Mouse (Mus musculus) liver, embryonic 15.5 days (tissue): ENCODE results near the gene Dpy19l1. TPM values are rescaled to one million over a fixed set of nuclear protein-coding genes. Genes with fewer than 3 reads are reported as not detected.
A peak's percentile ranks its signal among the peaks of the same experiment; 100 is the strongest.

Experiments
- ATAC-seq: fragments of 200-750 bp; cut with Nextera tagmentation; 2 replicates; pipeline ENCODE4 v1.8.0; 2017; ENCODE audit warnings: moderate number of reproducible peaks, mild to moderate bottlenecking, moderate library complexity; ENCODE audit not compliant: insufficient read depth
- H3K27ac ChIP-seq: fragments of 300-500 bp; sonication (generic); replicated peaks from 2 replicates; pipeline ENCODE4 v1.5.1; 2015; ENCODE audit warnings: mild to moderate bottlenecking, inconsistent platforms
- H3K27me3 ChIP-seq: fragments of 300-500 bp; sonication (generic); 2 replicates; pipeline ENCODE4 v1.6.1; 2015; ENCODE audit warnings: mild to moderate bottlenecking, inconsistent platforms
- H3K36me3 ChIP-seq: fragments of 300-500 bp; sonication (generic); replicated peaks from 2 replicates; pipeline ENCODE4 v1.6.1; 2015; ENCODE audit warnings: moderate library complexity, mild to moderate bottlenecking, inconsistent platforms
- H3K4me1 ChIP-seq: fragments of 300-500 bp; sonication (generic); replicated peaks from 2 replicates; pipeline ENCODE4 v1.6.1; 2015; ENCODE audit warnings: inconsistent platforms
- H3K4me2 ChIP-seq: fragments of 300-500 bp; sonication (generic); 2 replicates; pipeline ENCODE4 v1.6.1; 2015; ENCODE audit warnings: moderate library complexity, mild to moderate bottlenecking, inconsistent platforms
- H3K4me3 ChIP-seq: fragments of 300-500 bp; sonication (generic); replicated peaks from 2 replicates; pipeline ENCODE4 v1.5.1; 2015; ENCODE audit warnings: mild to moderate bottlenecking, inconsistent platforms
- H3K9ac ChIP-seq: fragments of 300-500 bp; sonication (generic); 2 replicates; pipeline ENCODE4 v1.6.1; 2015; ENCODE audit warnings: moderate library complexity, mild to moderate bottlenecking, inconsistent platforms
- H3K9me3 ChIP-seq: fragments of 300-500 bp; sonication (generic); replicated peaks from 2 replicates; pipeline ENCODE4 v1.6.1; 2016; ENCODE audit warnings: inconsistent platforms
- WGBS: fragments of 180-500 bp; shearing (Covaris S2); methylation state at CpG from one replicate; pipeline ENCODE4 v1.1.7; 2015; ENCODE audit warnings: mixed read lengths; ENCODE audit not compliant: insufficient replicate concordance; 5-methylcytosine and 5-hydroxymethylcytosine counted together
- polyA plus RNA-seq: library from polyadenylated mRNA; unstranded; fragments of >200 nt; fragmentation: Nextera tagmentation; extraction: Ambion mirVana; gene quantifications from 2 replicates; pipeline ENCODE4 v1.2.1, GENCODE M21; 2015

Dpy19l1 gene
- polyA plus RNA-seq, 1 experiment from 2014 or later = 12.3 TPM

- Histone ChIP-seq H3K27ac (no peak overlapping the region; the same call in 1 of the 2 replicates), H3K9ac (no peak overlapping the region), H3K9me3 (no peaks in the 10 kb centered on the region), H3K36me3 (0 out of 2 replicates have a peak, but pooled peaks cover 9% of the 10 kb centered on the region), H3K4me3 (no peak overlapping the region), H3K4me1 (peaks cover 43% of the 10 kb centered on the region), H3K27me3 (no peaks in the 10 kb centered on the region), H3K4me2 (no peak overlapping the region)
- 49% methylated on average over 2 of the region's 2 CpGs for WGBS
- no peak for ATAC-seq
Observed at GRCm38 (mm10) chr9:24504381-24504780, 1.4 kb upstream of the Dpy19l1 start.

- peak overlapping the region; percentile 75 for H3K9ac ChIP-seq
- peaks cover 49% of the 10 kb centered on the region for H3K4me1 ChIP-seq
- H3K27me3 ChIP-seq = no peaks in the 10 kb centered on the region
- H3K27ac ChIP-seq = peak overlapping the region; percentile 82
- ATAC-seq = no peak
- H3K9me3 ChIP-seq = no peaks in the 10 kb centered on the region
- 0 out of 2 replicates have a peak, but pooled peaks cover 10% of the 10 kb centered on the region for H3K36me3 ChIP-seq
- 10% methylated on average over 5 of the region's 5 CpGs for WGBS
- peak overlapping the region; percentile 87 for H3K4me3 ChIP-seq
- H3K4me2 ChIP-seq = peak overlapping the region; percentile 84
Observed at GRCm38 (mm10) chr9:24503858-24504219, 899 bp upstream of the Dpy19l1 start.

DNA sequence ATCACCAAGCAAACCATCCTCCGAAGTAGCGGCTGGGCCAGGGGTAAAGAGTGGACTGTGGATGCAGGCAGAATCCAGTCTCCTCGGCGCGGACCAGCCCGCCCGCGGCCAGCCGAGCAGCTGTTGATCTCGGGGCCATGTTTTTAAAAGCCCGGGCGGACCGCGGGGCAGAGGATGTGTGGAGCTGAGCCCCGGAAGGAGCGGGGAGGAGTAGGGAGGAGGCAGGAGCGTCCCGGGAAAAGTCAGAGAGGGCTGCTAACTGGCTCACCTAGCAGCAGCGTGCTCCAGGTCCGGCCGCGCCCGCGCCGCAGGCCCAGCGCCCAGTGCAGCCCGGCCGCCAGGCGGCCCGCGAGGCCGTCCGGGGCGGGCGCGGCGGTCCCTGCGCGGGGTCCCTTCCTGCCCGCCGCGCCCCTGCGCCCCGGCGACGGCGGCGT is 352 bp downstream of the Dpy19l1 start:
- peak overlapping the region; percentile 93 for H3K27ac ChIP-seq
- peaks cover 61% of the 10 kb centered on the region for H3K4me1 ChIP-seq
- H3K36me3 ChIP-seq = 0 out of 2 replicates have a peak, but pooled peaks cover 10% of the 10 kb centered on the region
- peak overlapping the region; percentile 87 for H3K4me3 ChIP-seq
- H3K27me3 ChIP-seq = no peaks in the 10 kb centered on the region
- no peaks in the 10 kb centered on the region for H3K9me3 ChIP-seq
- under 1% methylated on average over 44 of the region's 48 CpGs for WGBS
- H3K9ac ChIP-seq = peak overlapping the region; percentile 90
- H3K4me2 ChIP-seq = peak overlapping the region; percentile 84
- peak; percentile 79 for ATAC-seq

- H3K4me1 ChIP-seq = peaks cover 70% of the 10 kb centered on the region
- 0 out of 2 replicates have a peak, but pooled peaks cover 10% of the 10 kb centered on the region for H3K36me3 ChIP-seq
- peak overlapping the region; percentile 90 for H3K9ac ChIP-seq
- ATAC-seq = no peak
- H3K4me2 ChIP-seq = peak overlapping the region; percentile 84
- H3K27me3 ChIP-seq = no peaks in the 10 kb centered on the region
- peak overlapping the region; percentile 87 for H3K4me3 ChIP-seq
- H3K27ac ChIP-seq = peak overlapping the region; percentile 93; the same call in 1 of the 2 replicates
- H3K9me3 ChIP-seq = no peaks in the 10 kb centered on the region
- 33% methylated on average over 2 of the region's 2 CpGs for WGBS
Observed at GRCm38 (mm10) chr9:24501618-24502017, 1.3 kb downstream of the Dpy19l1 start.

DNA sequence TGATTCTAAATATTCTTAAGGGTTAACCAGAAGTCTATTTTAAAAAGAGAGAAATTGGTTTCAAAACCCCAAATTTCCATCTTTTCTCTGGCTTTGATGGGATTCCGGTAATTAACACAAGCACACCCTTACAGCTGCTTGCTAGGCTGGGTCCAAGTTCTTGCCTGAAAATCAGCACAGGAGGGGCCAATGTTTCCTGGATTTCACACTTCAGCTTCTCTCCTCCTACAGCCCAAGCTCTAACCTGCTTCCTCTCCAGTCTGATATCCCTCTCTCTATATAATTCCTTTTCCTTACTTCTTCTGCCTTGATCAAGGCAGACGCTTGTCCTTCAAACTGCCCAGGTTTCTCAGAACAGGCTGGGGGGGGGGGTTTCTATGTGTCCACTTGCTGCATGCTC is 6.7 kb downstream of the Dpy19l1 start:
- 79% methylated on average over 2 of the region's 2 CpGs for WGBS
- H3K36me3 ChIP-seq = 0 out of 2 replicates have a peak, but pooled peaks cover 10% of the 10 kb centered on the region

DNA sequence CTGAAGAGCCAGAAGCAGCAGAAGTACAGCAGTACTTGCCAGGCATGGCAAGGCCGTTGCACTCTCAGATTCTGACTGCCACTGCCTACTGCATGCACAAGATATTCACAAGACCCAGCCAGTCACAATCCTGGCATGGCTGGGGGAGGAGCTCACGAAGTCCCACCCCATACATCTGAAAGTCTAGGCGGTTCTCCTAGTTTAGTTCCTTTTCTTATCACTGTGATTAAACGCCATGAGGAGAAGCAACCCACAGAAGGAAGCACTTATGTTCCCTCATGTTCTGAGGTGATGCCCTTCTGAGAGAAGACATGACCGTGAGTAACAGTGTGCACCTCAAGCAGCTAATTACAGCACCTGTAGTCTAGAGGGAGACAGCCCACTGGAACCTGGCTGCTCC is 12.4 kb downstream of the Dpy19l1 start:
- no peak overlapping the region for H3K4me3 ChIP-seq
- no peak overlapping the region for H3K9ac ChIP-seq
- peak overlapping the region; percentile 73 for H3K27ac ChIP-seq
- no peaks in the 10 kb centered on the region for H3K9me3 ChIP-seq
- no peaks in the 10 kb centered on the region for H3K27me3 ChIP-seq
- 0 out of 2 replicates have a peak, but pooled peaks cover 4% of the 10 kb centered on the region for H3K36me3 ChIP-seq
- peaks cover 69% of the 10 kb centered on the region for H3K4me1 ChIP-seq
- 25% methylated on average over 5 of the region's 5 CpGs for WGBS
- ATAC-seq = peak; percentile 58
- peak overlapping the region; percentile 37 for H3K4me2 ChIP-seq

More for the DNA sequence above, 6.7 kb downstream of the Dpy19l1 start:
- ATAC-seq = no peak
- Histone ChIP-seq H3K4me3 (no peak overlapping the region), H3K9ac (no peak overlapping the region), H3K27me3 (no peaks in the 10 kb centered on the region), H3K4me2 (no peak overlapping the region), H3K9me3 (no peaks in the 10 kb centered on the region), H3K27ac (no peak overlapping the region), H3K4me1 (peaks cover 69% of the 10 kb centered on the region)

DNA sequence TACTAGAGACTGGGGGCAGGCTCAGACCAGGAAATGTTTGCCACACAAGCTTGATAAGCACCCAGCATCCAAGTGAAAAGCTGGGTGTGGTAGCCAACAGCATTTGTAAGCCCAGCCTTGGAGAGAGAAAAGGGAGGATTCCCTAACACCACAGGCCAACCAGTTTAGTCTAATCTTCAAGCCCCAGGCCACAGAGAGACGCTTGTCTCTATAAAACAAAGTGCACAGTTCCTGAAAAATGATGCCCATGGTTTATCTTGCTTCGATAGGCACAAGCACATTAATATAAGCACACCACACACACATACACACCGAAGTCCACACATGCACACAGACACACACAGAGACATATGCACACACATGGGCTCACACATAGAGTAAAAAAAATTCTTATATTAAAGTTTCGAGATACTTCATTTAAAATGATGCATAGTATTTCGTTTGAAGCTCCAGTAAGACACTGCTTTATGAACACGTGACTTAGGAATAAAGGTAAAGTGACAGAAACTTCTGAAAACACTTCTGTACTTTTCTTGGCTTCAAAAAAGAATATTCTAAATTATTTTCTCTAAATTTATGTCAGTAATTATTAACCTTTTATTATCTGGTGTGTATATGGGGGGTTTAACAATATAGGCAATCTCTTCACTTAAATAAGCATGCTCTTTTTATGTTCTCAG is 14.4 kb downstream of the Dpy19l1 start:
- no peak overlapping the region for H3K9ac ChIP-seq
- H3K4me3 ChIP-seq = peak overlapping the region; percentile 33; the same call in 1 of the 2 replicates
- H3K9me3 ChIP-seq = no peaks in the 10 kb centered on the region
- peak overlapping the region; percentile 90 for H3K27ac ChIP-seq
- peaks cover 77% of the 10 kb centered on the region for H3K4me1 ChIP-seq
- H3K36me3 ChIP-seq = 0 out of 2 replicates have a peak, but pooled peaks cover 4% of the 10 kb centered on the region
- H3K4me2 ChIP-seq = peak overlapping the region; percentile 62
- no peaks in the 10 kb centered on the region for H3K27me3 ChIP-seq
- 26% methylated on average over 6 of the region's 6 CpGs for WGBS
- peak; percentile 92 for ATAC-seq

GRCm38 (mm10) chr9:24482375-24482774 is 20.6 kb downstream of the Dpy19l1 start:
- WGBS = 24% methylated on average over 5 of the region's 5 CpGs
- Histone ChIP-seq H3K4me3 (no peak overlapping the region), H3K9me3 (no peaks in the 10 kb centered on the region), H3K27me3 (no peaks in the 10 kb centered on the region), H3K9ac (no peak overlapping the region), H3K36me3 (peaks cover 30% of the 10 kb centered on the region), H3K4me2 (no peak overlapping the region), H3K27ac (0 out of 2 replicates have a peak overlapping the region, but pooled peaks have one; percentile 14), H3K4me1 (peaks cover 38% of the 10 kb centered on the region)
- no peak for ATAC-seq

GRCm38 (mm10) chr9:24477251-24477650 is 25.7 kb downstream of the Dpy19l1 start:
- H3K4me2 ChIP-seq = no peak overlapping the region
- 91% methylated on average over 2 of the region's 2 CpGs for WGBS
- H3K36me3 ChIP-seq = peaks cover 43% of the 10 kb centered on the region
- H3K4me3 ChIP-seq = no peak overlapping the region
- ATAC-seq = no peak
- H3K27ac ChIP-seq = no peak overlapping the region
- H3K27me3 ChIP-seq = no peaks in the 10 kb centered on the region
- H3K9ac ChIP-seq = no peak overlapping the region
- H3K9me3 ChIP-seq = no peaks in the 10 kb centered on the region
- peaks cover under 1% of the 10 kb centered on the region for H3K4me1 ChIP-seq

- Histone ChIP-seq H3K27ac (no peak overlapping the region), H3K4me2 (no peak overlapping the region), H3K4me3 (no peak overlapping the region), H3K9me3 (no peaks in the 10 kb centered on the region), H3K27me3 (no peaks in the 10 kb centered on the region), H3K9ac (no peak overlapping the region), H3K4me1 (no peaks in the 10 kb centered on the region; the same call in 1 of the 2 replicates), H3K36me3 (peaks cover 29% of the 10 kb centered on the region)
- WGBS = 52% methylated on average over 7 of the region's 7 CpGs
- peak; percentile 47; the same call in 1 of the 2 replicates for ATAC-seq
Observed at GRCm38 (mm10) chr9:24473824-24474223, 29.1 kb downstream of the Dpy19l1 start.

- no peak overlapping the region for H3K9ac ChIP-seq
- no peaks in the 10 kb centered on the region for H3K9me3 ChIP-seq
- no peaks in the 10 kb centered on the region for H3K4me1 ChIP-seq
- H3K27ac ChIP-seq = no peak overlapping the region
- no peak overlapping the region for H3K4me3 ChIP-seq
- H3K4me2 ChIP-seq = no peak overlapping the region
- peaks cover 22% of the 10 kb centered on the region for H3K36me3 ChIP-seq
- ATAC-seq = no peak
- no peaks in the 10 kb centered on the region for H3K27me3 ChIP-seq
- WGBS = 30% methylated on average over 3 of the region's 3 CpGs
Observed at GRCm38 (mm10) chr9:24472514-24472913, 30.4 kb downstream of the Dpy19l1 start.
